Mouse (Mus musculus) c-Kit-positive CD71-positive TER-119-positive erythroid progenitor cells, embryonic 14.5 days (primary cell): ENCODE data around the gene Matn4.

Experiments
- DNase-seq: peaks from one replicate; pipeline ENCODE4 v3.0.0-alpha.2; 2013; ENCODE audit warnings: low spot score

The Matn4 gene

DNA sequence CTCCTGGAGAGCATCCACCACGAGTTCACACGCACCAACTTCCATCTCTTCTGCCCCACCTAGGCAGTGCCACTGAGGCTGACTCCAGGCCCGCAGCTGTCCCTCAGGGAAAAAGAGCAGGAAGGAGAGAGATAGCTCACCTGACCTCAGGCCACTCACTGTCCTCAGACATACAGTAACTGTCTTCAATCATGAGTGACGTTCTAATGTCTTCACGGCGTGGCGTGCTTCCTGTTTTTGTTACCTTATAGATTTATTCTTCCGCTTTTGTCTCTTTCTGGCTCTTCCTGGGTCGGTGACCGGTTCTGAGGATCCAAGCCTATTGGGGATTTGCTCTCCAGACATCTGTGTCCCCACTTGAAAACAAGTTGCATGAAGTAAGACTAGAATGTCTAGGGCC is 9.6 kb upstream of the Matn4 start:
- DNase-seq, result no peak

DNA sequence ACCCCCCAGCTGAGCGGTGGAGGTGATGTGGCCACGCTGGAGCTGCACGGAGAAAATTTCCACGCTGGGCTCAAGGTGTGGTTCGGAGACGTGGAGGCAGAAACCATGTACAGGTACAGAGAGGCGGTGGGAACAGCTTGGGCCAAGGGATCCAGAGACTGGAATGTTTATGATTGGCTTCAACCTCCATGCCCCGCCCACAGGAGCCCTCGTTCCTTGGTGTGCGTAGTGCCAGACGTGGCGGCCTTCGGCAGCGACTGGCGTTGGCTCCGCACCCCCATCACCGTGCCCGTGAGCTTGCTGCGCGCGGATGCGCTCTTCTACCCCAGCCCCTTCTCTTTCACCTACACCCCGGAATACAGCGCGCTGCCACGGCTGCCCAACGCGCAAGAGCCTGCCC is 9.2 kb upstream of the Matn4 start:
- DNase-seq, result no peak

DNA sequence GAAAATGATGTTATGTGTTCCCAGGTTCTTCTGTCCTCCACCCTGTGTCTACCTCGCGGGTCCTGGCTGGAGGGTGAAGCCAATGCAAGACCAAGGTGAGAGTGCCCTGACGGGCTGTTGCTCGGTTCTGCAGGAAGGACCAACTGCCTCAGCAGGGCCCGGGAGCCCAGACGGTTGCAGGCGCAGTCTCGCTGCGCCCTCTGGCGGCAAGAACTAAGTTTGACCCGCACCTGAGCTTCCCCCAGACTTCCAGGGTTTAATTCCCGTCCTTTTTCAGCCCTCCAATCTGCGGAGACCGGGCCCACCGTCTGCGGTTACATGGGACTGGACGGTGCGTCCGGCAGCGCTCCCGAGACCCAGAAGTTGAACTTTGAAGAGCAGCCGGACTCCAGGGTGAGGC is 2.7 kb upstream of the Matn4 start:
- DNase-seq, result peak; percentile 17

DNA sequence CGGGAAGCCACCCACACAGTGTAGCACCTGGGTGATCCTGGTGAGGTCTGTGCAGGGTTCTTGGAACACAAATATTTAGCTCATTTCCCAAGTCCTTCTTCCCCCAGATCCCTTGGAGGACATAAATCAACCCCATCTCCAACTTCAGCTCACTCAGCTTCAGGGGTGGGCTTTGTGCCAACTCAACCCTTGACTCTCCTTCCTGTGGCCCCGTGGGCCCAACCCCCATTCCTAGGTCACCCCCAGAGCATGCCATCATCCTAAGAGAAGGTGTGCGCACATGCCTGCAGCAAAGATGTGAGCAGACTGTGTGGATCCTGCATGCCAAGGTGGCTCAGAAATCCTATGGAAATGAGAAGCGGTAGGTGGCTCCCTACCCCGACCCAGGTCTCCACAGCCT is 559 bp upstream of the Matn4 start:
- DNase-seq, result no peak

DNA sequence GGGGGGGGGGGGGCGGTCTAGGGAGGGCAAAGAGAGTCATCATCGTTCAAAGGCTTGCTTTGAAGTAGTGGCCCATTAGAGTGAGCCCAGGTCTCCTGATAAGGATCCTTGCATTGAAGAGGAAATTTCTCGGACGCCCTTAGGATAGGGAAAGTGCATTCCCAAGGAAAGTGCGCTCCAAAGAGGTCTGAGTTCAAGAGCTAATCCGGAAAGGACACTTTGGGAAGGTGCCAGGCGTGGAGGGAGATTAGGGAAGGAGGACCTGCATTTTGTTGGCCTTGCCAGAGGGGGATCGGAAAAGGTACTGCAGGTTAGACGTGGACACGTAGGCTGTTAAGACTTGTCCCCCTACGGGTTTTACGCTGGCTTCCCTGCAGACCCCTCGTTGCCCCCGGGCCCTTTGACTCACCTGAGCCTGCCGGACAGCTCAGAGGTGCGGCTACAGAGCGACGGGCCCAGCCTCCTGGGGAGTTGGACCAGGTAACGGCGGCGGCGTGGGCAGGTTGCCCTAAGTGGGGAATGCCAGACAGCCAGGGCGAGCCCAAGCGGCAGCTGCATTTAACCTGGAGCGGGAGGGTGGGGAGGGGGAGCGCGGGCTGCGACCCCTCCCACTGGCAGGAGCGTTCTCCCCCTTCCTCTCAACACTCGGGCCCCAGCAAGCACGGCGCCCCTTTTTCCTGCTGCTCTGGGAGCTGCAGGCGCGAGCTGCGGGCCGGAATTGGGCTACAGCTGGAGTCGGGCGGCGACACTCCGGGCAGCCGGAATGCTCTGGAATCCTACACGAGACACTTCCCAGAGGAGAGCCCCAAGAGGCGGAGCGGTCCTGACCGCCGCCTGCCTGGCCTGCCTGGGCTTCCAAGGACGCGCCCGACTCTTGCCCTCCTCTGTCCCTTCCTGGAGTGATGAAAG is 624 bp downstream of the Matn4 start:
- DNase-seq, result no peak

DNA sequence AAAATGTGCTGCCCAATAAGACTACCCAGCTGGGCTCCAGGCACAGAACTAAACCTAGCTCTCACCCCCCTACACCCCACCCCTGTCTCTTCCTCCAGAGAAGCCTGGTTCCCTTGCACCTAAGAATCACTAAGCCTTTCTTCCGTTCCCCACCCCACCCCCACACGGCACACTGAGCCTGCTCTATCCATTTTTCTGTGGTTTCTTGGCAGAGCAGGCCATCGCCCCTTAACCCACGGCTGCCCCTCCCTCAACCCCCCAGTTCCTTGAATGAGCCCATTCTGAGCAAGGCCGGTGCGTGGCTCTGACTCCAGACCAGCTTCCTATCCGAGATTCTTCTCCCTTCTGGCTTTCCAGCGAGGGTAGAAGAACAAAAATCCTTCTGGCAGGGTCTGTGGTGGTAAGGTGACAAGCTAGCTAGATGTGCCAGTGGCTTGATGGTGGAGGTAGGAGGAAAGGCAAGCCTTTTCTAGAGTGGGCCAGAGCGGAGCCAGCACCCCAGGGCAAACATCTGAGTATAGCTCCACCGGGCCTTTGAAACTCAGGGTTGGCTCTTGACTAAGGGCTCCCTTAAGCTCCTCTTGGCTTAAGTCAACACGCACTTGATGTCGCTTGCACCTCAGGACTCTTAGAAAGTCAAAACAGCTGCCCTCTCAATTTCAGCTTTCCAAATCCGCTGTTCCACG is 1.4 kb downstream of the Matn4 start:
- DNase-seq, result no peak

DNA sequence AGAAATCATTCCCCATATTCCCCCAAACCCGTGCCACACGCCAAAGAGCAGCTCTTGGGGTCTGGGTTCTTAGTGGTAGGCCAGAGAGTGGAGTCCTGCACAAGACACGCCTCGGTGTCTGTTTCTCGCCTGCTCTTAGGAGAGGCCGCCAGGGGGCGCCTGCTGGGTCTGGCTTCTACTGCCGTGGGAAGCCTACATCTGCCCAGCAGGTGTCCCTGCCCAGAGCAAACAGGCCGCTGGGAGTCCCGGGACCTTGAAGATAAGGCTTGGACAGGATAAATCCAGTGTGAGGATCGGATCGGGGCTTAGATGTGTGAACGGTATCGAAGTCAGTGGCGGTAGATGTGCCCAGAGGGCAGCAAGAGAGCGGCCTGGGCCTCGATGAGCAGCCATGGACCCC is 2.1 kb downstream of the Matn4 start, which contains the start of gene Rbpjl:
Rbpjl (plus strand) TSS at position 236 of the 400 bp plus-strand sequence.
- peak; percentile 46 for DNase-seq

DNA sequence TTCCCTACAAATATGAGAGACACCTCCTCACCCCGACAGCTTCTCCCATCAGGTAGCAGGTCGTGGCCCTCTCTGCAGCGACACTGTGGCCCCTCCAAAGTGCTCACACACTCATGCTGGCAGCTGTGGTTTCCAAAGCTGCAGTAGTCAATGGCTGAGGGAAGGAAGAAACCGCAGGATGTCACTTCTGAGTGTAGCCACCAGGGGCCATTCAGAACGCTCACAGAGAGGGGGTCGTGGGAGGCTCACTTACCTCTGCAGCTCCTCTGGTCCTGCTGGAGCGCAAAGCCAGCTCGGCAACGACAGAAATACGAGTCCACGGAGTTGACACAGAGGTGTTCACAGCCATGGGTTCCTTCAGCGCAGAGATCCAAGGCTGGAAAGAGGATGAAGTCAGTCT is 8.0 kb downstream of the Matn4 start:
- no peak for DNase-seq

DNA sequence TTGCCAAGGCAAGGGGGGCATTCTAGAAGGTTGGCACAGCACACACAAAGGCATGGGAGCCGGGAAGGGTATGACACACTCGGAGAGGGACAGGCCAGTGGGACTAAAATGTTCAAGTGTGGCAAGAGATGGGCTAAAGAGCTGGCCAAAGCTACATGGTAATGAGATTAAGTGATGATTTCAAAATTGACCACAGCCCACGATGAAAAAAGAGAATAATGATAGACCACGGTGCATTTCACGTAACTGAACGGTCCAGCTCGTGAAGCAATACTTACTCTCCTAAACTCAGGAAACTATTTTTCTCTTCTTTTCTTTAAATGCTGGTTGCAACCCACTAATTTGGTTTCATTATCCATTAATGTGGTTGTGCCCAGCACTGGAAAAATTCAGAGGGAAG is 8.9 kb downstream of the Matn4 start:
- no peak for DNase-seq

DNA sequence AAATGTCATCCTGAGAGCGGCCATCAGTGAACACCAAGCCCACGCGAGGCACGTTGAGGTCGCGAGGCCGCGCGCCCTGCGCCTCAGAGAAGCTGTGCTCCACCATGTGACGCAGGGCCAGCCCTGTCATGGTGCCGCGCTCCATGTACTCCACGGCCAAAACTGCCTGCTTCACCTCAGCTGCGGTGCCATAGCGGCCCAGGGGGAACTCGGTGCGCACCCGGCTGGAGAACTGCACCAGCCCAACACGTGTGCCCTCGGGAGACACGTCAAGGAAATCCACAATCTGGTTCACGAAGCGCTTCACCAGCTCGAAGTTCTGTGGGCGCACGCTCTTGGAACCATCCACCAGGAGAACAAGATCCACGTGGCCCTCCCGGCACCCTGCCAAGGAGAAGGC is 11.8 kb downstream of the Matn4 start:
- DNase-seq, result no peak

DNA sequence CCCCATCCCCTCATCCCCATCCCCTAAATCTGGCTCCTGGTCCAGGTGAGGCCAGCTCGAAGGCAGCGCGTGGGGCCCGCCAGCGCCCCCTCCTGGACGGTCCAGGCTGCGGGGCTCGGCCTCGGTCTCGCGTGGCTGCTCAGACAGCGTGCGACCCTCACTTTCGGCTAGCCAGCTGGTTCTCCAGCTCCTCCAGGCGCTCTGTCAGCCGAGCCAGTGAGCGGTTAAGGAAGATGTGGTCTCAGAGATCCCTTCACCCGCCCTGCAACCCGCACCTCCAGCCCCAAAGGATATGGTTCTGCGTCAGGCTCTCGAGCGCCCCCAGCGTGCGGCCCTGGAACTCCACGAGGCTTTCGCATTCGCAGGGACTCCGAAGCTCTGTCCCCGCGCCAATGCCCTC is 15.5 kb downstream of the Matn4 start:
- DNase-seq, result peak; percentile 36

DNA sequence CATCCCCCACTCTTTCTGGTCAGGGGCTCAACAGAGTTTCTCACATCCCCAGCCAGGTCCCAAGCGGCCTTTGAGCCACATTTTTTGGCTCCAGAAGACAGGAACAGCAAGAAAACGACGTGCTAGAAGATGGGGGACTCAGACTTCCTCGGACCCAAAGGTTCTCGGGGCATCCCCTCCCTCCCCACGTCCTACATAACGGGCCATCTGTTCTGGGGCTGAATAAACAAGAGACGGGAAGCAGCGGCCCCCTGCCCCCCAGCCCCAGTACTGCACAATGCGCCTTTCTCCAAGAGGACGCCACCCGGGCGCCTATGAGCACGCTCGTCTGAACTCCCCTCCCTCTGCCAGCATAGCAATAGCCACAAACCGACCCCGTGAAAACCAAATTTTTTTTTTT is 15.9 kb downstream of the Matn4 start, which contains the start of gene Slpi:
Slpi (minus strand) TSS at position 76 of the 400 bp plus-strand sequence.
- DNase-seq, result no peak

DNA sequence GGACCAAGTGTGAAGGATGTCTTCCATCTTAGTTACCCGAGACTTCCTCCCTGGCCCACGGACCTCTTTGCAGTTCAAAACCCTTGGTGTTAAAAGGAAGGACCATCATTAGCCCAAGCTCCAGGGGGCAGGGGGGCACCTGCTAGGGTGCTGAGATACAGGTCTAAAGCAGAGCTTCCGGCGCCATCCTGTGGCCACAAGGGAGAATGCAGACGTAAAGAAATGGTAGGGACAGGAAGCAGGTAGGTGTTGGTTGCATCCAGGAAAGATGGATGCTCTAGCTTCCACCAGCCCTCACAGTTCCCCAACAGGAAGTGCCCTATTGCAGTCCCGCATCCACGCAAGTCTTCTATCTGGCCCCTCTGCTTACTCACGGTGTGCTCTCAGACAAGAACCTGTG is 18.0 kb downstream of the Matn4 start:
- DNase-seq, result no peak

DNA sequence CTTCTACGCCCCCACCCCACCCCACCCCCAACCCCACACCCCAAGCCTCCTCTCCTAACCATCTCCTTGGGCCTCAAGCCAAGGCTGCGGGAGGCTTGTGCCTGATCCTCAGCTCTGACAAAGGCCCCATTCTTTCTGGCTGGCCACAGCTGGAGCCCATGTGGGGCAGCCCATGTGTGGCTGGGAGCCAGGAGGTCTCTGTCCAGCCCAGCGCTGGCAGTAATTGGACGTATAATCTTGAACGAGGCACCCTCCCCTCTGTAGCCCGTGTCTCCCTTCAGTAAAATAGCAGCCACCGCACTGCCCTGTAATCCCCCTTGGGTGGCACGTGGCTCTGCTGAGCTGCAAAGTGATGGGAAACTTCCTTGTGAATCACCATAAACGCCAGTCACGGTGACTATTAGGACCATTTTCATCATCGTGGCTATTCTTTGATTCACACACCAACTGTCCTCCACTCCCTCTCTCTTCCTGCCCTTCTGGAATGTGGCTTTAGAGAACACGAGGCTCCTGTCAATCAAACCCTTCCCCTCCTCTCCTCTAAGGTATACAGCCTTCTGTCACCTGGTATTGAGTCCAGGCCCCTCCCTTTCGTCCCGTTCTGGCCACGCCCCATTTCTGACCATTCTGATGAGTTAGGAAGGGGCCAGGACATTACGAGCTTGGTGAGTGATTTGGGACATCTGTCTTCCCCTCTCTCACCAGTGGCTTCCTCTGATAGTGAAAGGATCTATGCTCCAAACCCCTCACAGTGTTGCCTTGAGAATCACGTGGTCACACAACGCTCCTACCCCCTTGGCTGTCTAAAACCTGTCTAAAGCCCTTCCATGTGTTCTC is 18.8 kb downstream of the Matn4 start:
- no peak for DNase-seq

DNA sequence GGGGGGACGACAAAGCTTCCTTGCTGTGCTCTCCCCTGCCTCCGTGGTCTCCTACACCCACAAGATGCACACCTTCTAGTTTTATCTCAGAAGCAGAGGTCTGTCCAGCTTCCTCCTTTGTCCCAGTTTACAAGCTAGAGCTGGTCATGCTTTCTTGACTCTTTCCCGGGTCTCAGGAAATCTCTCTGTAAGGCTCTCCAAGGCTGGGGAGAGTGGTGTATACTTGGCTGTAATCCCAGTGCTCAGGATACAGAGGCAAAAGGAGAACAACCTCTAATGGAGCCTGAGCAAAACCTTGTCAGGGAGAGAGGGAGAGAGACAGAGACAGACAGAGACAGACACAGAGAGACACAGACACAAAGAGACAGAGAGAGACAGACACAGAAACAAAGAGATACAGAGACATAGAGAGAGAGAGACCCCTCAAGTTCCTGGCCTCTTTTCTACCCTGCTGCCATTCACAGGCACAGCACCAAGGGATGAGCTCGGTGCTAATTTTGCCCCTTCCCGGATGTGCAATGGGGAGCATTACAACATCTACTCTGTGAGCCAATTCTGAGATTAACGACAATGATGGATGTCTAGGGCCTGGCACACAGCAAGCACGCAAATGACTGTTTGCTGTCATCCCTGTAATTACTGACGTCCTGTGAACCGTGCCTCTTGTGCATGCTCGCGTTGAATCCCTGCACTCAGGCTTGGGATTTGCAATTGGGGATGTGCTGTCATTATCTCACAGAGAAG is 21.1 kb downstream of the Matn4 start:
- DNase-seq, result no peak

DNA sequence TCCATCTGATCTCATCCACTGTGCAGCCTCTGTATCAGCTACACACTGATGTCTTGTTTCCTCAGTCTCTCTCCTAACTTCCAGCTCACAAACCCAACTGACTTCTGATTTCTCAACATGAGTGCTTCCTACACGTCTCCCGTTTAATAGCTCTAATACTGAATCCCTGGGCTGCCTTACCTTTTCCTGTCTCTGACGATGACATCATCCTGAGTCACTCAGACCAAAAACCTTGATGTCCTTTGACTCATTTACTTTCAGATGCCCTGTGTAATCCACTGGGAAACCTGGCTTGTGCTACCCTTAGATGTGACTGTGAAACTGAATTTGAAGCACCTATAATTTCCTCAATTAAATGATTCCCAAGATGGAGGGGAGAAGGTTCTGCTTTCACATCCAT is 22.0 kb downstream of the Matn4 start:
- DNase-seq, result no peak

DNA sequence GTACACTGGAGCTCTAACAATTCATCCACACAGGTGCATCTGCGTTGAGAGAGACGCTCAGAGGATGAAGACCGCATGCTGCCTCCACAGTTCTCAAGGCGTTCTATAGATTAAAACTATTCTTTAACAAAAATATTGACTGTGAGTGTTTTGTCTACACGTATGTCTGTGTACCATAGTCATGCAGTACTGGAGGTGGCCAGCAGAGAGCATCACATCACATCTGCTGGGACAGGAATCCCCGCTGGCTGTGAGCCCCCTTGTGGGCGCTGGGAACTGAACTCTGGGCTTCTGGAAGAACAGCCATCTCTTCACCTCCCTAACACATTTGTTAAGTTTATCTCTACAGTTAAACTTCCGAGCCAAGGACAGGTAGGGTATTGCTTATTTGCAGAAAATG is 23.2 kb downstream of the Matn4 start:
- no peak for DNase-seq

DNA sequence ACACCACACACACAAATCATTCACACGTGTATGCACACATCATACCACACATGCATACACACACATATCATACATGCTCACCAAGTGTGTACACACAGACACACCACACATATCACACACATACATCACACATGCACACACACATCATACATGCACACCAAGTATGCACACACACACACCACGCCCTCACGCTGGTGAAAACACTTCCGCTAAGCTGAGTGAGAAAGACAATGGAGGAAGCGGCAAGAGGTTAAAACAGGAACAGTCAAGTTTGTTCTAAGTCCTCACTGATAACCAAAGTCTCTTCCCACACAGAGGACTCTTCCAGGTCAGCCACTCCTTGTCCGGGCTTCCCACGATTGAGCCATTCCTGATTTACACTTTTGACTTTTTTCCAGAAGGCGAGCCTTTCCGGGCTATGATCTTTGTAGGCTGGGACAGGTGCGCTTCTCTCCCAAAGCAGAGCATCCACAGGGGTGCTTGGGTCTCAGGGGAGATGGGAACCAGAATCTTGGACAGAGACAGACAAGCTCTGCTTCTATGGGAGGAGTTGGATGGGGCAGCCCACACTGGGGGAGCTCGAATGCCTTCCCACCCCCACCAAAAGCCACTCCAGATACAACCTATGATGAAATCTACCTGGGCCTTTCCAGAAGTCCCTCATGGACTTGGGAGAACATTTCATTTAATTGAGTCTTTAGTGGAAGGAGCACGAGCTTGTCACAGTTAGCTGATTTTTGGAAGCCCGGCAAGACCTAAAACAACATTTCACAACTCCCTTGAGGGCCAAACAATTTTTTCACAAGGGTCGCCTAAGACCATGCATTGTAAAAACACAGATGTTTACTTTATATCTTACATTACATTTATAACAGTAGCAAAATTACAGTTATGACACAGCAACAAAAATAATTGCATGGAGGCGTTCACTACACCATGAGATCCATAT is 27.2 kb downstream of the Matn4 start:
- no peak for DNase-seq

DNA sequence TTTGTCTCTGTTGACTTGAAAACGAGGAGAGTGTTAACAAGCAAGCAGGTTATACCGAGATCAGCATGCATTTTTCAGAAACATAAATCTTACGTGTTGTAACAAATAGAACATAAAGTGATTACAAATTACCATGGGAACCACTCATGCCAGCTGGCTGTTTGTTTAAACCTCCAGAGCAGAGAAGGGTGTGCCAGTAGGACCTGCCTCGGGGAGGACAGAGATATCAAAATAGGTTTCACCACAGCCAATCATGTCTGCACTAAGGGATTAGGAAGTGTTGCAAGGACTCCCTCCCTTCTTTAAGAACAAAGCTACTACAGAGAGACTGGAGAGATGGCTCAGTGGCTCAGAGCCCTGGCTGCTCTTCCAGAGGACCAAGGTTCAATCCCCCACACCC is 31.8 kb downstream of the Matn4 start:
- no peak for DNase-seq

DNA sequence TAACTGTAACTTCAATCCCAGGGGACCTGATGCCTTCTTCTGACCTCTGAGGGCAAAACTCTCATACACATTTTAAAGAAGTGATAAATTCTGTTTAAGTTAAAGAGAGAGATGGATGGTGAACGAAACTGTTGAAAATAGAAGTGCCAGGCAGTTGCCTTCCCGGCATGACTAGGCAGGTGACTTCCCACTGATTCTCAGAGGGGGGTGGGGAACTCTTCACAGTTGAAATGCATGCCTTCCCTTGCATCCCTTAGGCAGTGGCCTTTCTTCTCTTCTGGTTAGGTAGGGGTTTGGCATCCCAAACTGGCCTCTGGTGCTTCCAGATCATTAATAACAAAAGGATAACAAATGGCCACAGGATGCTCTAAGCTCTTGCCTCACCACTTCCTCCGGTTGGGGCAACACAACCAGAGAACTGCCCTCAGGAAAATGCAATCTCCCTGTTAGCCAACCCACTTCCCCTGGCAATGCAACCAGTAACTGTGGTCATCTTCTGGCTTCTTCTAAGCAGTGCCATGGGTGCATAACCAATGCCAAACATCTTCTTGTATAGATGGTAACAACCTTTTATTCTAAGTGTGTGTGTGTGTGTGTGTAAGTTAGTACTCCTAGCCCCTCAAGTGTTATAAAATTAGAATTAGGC is 32.4 kb downstream of the Matn4 start:
- DNase-seq, result no peak
